Mouse (Mus musculus): ENCODE measurements around the gene Inca1. TPM values are rescaled to one million over a fixed set of nuclear protein-coding genes. Genes with fewer than 3 reads are reported as not detected.

Gene Inca1
- polyA plus RNA-seq, 1 experiment from 2014 or later: 2.2 TPM

GRCm38 (mm10) chr11:70649185-70649734, 50.7 kb downstream of the Inca1 start:
- no peak for ATAC-seq (replicated peaks; ENCODE audit: insufficient number of reproducible peaks, low FRiP score, low TSS enrichment)
- Histone ChIP-seq H3K4me3 (ENCODE audit: low read depth, low read length) (peak overlapping the region; percentile 76), H3K4me2 (peak overlapping the region; percentile 93), H3K27ac (ENCODE audit: low read depth, low read length) (no peak overlapping the region), H3K9me3 (replicated peaks; ENCODE audit: control insufficient read depth, low read length) (no peaks in the 10 kb centered on the region), H3K36me3 (ENCODE audit: control insufficient read depth, insufficient read depth, low read length) (peaks cover 45% of the 10 kb centered on the region), H3K4me1 (ENCODE audit: control insufficient read depth, insufficient read depth, low read length) (peaks cover 44% of the 10 kb centered on the region), H3K9ac (ENCODE audit: low read depth, low read length) (no peak overlapping the region), H3K27me3 (ENCODE audit: control insufficient read depth, insufficient read depth, low read length) (no peaks in the 10 kb centered on the region)
- WGBS (ENCODE audit: insufficient replicate concordance): 85% methylated on average over 8 of the region's 8 CpGs

GRCm38 (mm10) chr11:70648512-70648911, 51.4 kb downstream of the Inca1 start:
- no peak overlapping the region for H3K27ac ChIP-seq (ENCODE audit: low read depth, low read length)
- no peak for ATAC-seq (replicated peaks; ENCODE audit: insufficient number of reproducible peaks, low FRiP score, low TSS enrichment)
- peaks cover 44% of the 10 kb centered on the region for H3K4me1 ChIP-seq (ENCODE audit: control insufficient read depth, insufficient read depth, low read length)
- peak overlapping the region; percentile 76 for H3K4me3 ChIP-seq (ENCODE audit: low read depth, low read length)
- H3K36me3 ChIP-seq (ENCODE audit: control insufficient read depth, insufficient read depth, low read length): peaks cover 47% of the 10 kb centered on the region
- no peaks in the 10 kb centered on the region for H3K27me3 ChIP-seq (ENCODE audit: control insufficient read depth, insufficient read depth, low read length)
- H3K4me2 ChIP-seq: peak overlapping the region; percentile 93
- no peaks in the 10 kb centered on the region for H3K9me3 ChIP-seq (replicated peaks; ENCODE audit: control insufficient read depth, low read length)
- WGBS (ENCODE audit: insufficient replicate concordance): 71% methylated on average over 4 of the region's 4 CpGs
- peak overlapping the region; percentile 91; the same call in 1 of the 2 replicates for H3K9ac ChIP-seq (ENCODE audit: low read depth, low read length)

- Histone ChIP-seq H3K4me2 (peak overlapping the region; percentile 93), H3K27me3 (ENCODE audit: control insufficient read depth, insufficient read depth, low read length) (no peaks in the 10 kb centered on the region), H3K4me3 (ENCODE audit: low read depth, low read length) (peak overlapping the region; percentile 76), H3K4me1 (ENCODE audit: control insufficient read depth, insufficient read depth, low read length) (peaks cover 44% of the 10 kb centered on the region), H3K9me3 (replicated peaks; ENCODE audit: control insufficient read depth, low read length) (no peaks in the 10 kb centered on the region), H3K9ac (ENCODE audit: low read depth, low read length) (peak overlapping the region; percentile 91), H3K27ac (ENCODE audit: low read depth, low read length) (peak overlapping the region; percentile 94), H3K36me3 (ENCODE audit: control insufficient read depth, insufficient read depth, low read length) (peaks cover 47% of the 10 kb centered on the region)
- ATAC-seq (replicated peaks; ENCODE audit: insufficient number of reproducible peaks, low FRiP score, low TSS enrichment): peak; percentile 23; the same call in 1 of the 2 replicates
- WGBS (ENCODE audit: insufficient replicate concordance): 2% methylated on average over 28 of the region's 28 CpGs
Measured at GRCm38 (mm10) chr11:70647716-70648420, 52.1 kb downstream of the Inca1 start.

GRCm38 (mm10) chr11:70646691-70647650, 53.0 kb downstream of the Inca1 start, which contains the start of the genes Rnf167 and Slc25a11:
Gene Rnf167, plus strand, starts transcription at chr11:70647235.
Gene Slc25a11, minus strand, starts transcription at chr11:70647479.
- H3K9ac ChIP-seq (ENCODE audit: low read depth, low read length): peak within 1 kb of the TSS; percentile 91
- ATAC-seq (replicated peaks; ENCODE audit: insufficient number of reproducible peaks, low FRiP score, low TSS enrichment): peak; percentile 83
- H3K4me1 ChIP-seq (ENCODE audit: control insufficient read depth, insufficient read depth, low read length): peaks cover 35% of the 10 kb centered on the region
- H3K27ac ChIP-seq (ENCODE audit: low read depth, low read length): peak within 1 kb of the TSS; percentile 94
- H3K27me3 ChIP-seq (ENCODE audit: control insufficient read depth, insufficient read depth, low read length): no peaks in the 10 kb centered on the region
- WGBS (ENCODE audit: insufficient replicate concordance): under 1% methylated on average over 63 of the region's 63 CpGs
- peaks cover 42% of the 10 kb centered on the region for H3K36me3 ChIP-seq (ENCODE audit: control insufficient read depth, insufficient read depth, low read length)
- peak within 1 kb of the TSS; percentile 76 for H3K4me3 ChIP-seq (ENCODE audit: low read depth, low read length)
- H3K4me2 ChIP-seq: peak within 1 kb of the TSS; percentile 93
- no peaks in the 10 kb centered on the region for H3K9me3 ChIP-seq (replicated peaks; ENCODE audit: control insufficient read depth, low read length)

- peak overlapping the region; percentile 76 for H3K4me3 ChIP-seq (ENCODE audit: low read depth, low read length)
- peak overlapping the region; percentile 90 for H3K27ac ChIP-seq (ENCODE audit: low read depth, low read length)
- 31% methylated on average over 3 of the region's 3 CpGs for WGBS (ENCODE audit: insufficient replicate concordance)
- H3K9ac ChIP-seq (ENCODE audit: low read depth, low read length): peak overlapping the region; percentile 88
- peaks cover 30% of the 10 kb centered on the region for H3K4me1 ChIP-seq (ENCODE audit: control insufficient read depth, insufficient read depth, low read length)
- peak overlapping the region; percentile 76 for H3K4me2 ChIP-seq
- no peaks in the 10 kb centered on the region for H3K9me3 ChIP-seq (replicated peaks; ENCODE audit: control insufficient read depth, low read length)
- ATAC-seq (replicated peaks; ENCODE audit: insufficient number of reproducible peaks, low FRiP score, low TSS enrichment): no peak
- peaks cover 37% of the 10 kb centered on the region for H3K36me3 ChIP-seq (ENCODE audit: control insufficient read depth, insufficient read depth, low read length)
- H3K27me3 ChIP-seq (ENCODE audit: control insufficient read depth, insufficient read depth, low read length): no peaks in the 10 kb centered on the region
Measured at GRCm38 (mm10) chr11:70646259-70646555, 53.7 kb downstream of the Inca1 start.

- Histone ChIP-seq H3K27me3 (ENCODE audit: control insufficient read depth, insufficient read depth, low read length) (no peaks in the 10 kb centered on the region), H3K9me3 (replicated peaks; ENCODE audit: control insufficient read depth, low read length) (no peaks in the 10 kb centered on the region), H3K4me2 (peak overlapping the region; percentile 76), H3K4me1 (ENCODE audit: control insufficient read depth, insufficient read depth, low read length) (peaks cover 24% of the 10 kb centered on the region), H3K9ac (ENCODE audit: low read depth, low read length) (peak overlapping the region; percentile 88), H3K4me3 (ENCODE audit: low read depth, low read length) (peak overlapping the region; percentile 76), H3K27ac (ENCODE audit: low read depth, low read length) (peak overlapping the region; percentile 90; the same call in 1 of the 2 replicates), H3K36me3 (ENCODE audit: control insufficient read depth, insufficient read depth, low read length) (peaks cover 32% of the 10 kb centered on the region)
- no peak for ATAC-seq (replicated peaks; ENCODE audit: insufficient number of reproducible peaks, low FRiP score, low TSS enrichment)
- WGBS (ENCODE audit: insufficient replicate concordance): 84% methylated on average over 12 of the region's 12 CpGs
Measured at GRCm38 (mm10) chr11:70645461-70646258, 54.3 kb downstream of the Inca1 start.

- Histone ChIP-seq H3K27ac (ENCODE audit: low read depth, low read length) (no peak overlapping the region), H3K4me3 (ENCODE audit: low read depth, low read length) (no peak overlapping the region), H3K9me3 (replicated peaks; ENCODE audit: control insufficient read depth, low read length) (no peaks in the 10 kb centered on the region), H3K36me3 (ENCODE audit: control insufficient read depth, insufficient read depth, low read length) (peaks cover 24% of the 10 kb centered on the region), H3K9ac (ENCODE audit: low read depth, low read length) (no peak overlapping the region), H3K27me3 (ENCODE audit: control insufficient read depth, insufficient read depth, low read length) (no peaks in the 10 kb centered on the region), H3K4me2 (peak overlapping the region; percentile 76; the same call in 1 of the 2 replicates), H3K4me1 (ENCODE audit: control insufficient read depth, insufficient read depth, low read length) (peaks cover 22% of the 10 kb centered on the region)
- ATAC-seq (replicated peaks; ENCODE audit: insufficient number of reproducible peaks, low FRiP score, low TSS enrichment): no peak
- 92% methylated on average over 8 of the region's 8 CpGs for WGBS (ENCODE audit: insufficient replicate concordance)
Measured at GRCm38 (mm10) chr11:70644564-70645103, 55.3 kb downstream of the Inca1 start.

Measured in heart, embryonic 11.5 days (tissue).